Mouse (Mus musculus) myocyte (in vitro differentiated cells): ENCODE measurements around the gene Ino80.

Source experiments
- CEBPB ChIP-seq: IDR thresholded peaks from 2 replicates; pipeline ENCODE4 v1.6.1; 2011; ENCODE audit warnings: mild to moderate bottlenecking, moderate library complexity; ENCODE audit not compliant: poor library complexity, insufficient read depth, severe bottlenecking
- E2F4 ChIP-seq: IDR thresholded peaks from one replicate; pipeline ENCODE4 v1.6.1; 2011; ENCODE audit warnings: mild to moderate bottlenecking, control low read depth, moderate library complexity; ENCODE audit not compliant: insufficient read depth
- MYOD1 ChIP-seq, 3 experiments: IDR thresholded peaks; one replicate each; pipeline ENCODE4 v1.6.1; 2011; ENCODE audit warnings: control low read depth in 2 of 3, low read depth in 2 of 3, mild to moderate bottlenecking in 2 of 3, moderate library complexity in 1 of 3; ENCODE audit not compliant: insufficient read length in 2 of 3, control insufficient read depth in 1 of 3
- MYOG ChIP-seq, 3 experiments: IDR thresholded peaks; one replicate each; pipeline ENCODE4 v1.6.1; 2011; ENCODE audit warnings: control low read depth in 2 of 3, low read depth in 2 of 3, mild to moderate bottlenecking in 2 of 3; ENCODE audit not compliant: insufficient read length in 2 of 3, control insufficient read depth in 1 of 3, insufficient read depth in 1 of 3
- POLR2A ChIP-seq: IDR thresholded peaks from one replicate; pipeline ENCODE4 v1.6.1; 2011; ENCODE audit warnings: low read depth, mild to moderate bottlenecking, control low read depth, moderate library complexity; ENCODE audit not compliant: insufficient read length
- POLR2AphosphoS2 ChIP-seq: IDR thresholded peaks from one replicate; pipeline ENCODE4 v1.6.1; 2011; ENCODE audit warnings: low read depth, control low read depth; ENCODE audit not compliant: insufficient read length
- TCF3 ChIP-seq: IDR thresholded peaks from one replicate; pipeline ENCODE4 v1.6.1; 2011; ENCODE audit warnings: low read depth, control low read depth; ENCODE audit not compliant: insufficient read length
- USF1 ChIP-seq: IDR thresholded peaks from one replicate; pipeline ENCODE4 v1.6.1; 2011; ENCODE audit warnings: low read depth, mild to moderate bottlenecking, control low read depth, moderate library complexity

- TF ChIP-seq POLR2A = no peak
- no peak for TF ChIP-seq POLR2AphosphoS2
- TF ChIP-seq MYOG (IDR thresholded peaks at IDR 0.05; ENCODE audit: control insufficient read depth in 1 of 3, insufficient read depth in 1 of 3, insufficient read length in 2 of 3, low read depth in 2 of 3) = no peak
- no peak for TF ChIP-seq TCF3
- TF ChIP-seq E2F4 = no peak
- no peak for TF ChIP-seq MYOD1 (IDR thresholded peaks at IDR 0.05; ENCODE audit: control insufficient read depth in 1 of 3, insufficient read length in 2 of 3, low read depth in 2 of 3)
- no peak for TF ChIP-seq USF1
- no peak for TF ChIP-seq CEBPB
These were observed 47.9 kb upstream of the Ino80 start for GRCm38 (mm10) chr2:119525422-119525821.
